Mouse (Mus musculus) limb, embryonic 14.5 days (tissue): ENCODE data around the gene Psap. TPM values are rescaled to one million over a fixed set of nuclear protein-coding genes. Genes with fewer than 3 reads are reported as not detected.

Experiments
- ATAC-seq: fragments of 200-750 bp; cut with Nextera tagmentation; 2 replicates; pipeline ENCODE4 v1.8.0; 2017; ENCODE audit warnings: low read depth, moderate number of reproducible peaks, moderate TSS enrichment; ENCODE audit not compliant: low FRiP score
- DNase-seq: peaks from one replicate; pipeline ENCODE4 v3.0.0-alpha.2; 2015; ENCODE audit warnings: low spot score
- H3K27ac ChIP-seq: fragments of 300-500 bp; sonication (generic); replicated peaks from 2 replicates; pipeline ENCODE4 v1.5.1; 2014; ENCODE audit warnings: low read depth, mild to moderate bottlenecking, low read length, moderate library complexity, mixed read lengths
- H3K27me3 ChIP-seq: fragments of 300-500 bp; sonication (generic); 2 replicates; pipeline ENCODE4 v1.6.1; 2014; ENCODE audit warnings: low read length, mixed read lengths; ENCODE audit not compliant: control insufficient read depth, insufficient read depth
- H3K36me3 ChIP-seq: fragments of 300-500 bp; sonication (generic); 2 replicates; pipeline ENCODE4 v1.6.1; 2014; ENCODE audit warnings: mild to moderate bottlenecking, low read length, moderate library complexity, mixed read lengths; ENCODE audit not compliant: control insufficient read depth, insufficient read depth
- H3K4me1 ChIP-seq: fragments of 300-500 bp; sonication (generic); 2 replicates; pipeline ENCODE4 v1.6.1; 2014; ENCODE audit warnings: antibody characterized with exemption, low read length, mixed read lengths; ENCODE audit not compliant: control insufficient read depth, insufficient read depth
- H3K4me2 ChIP-seq: fragments of 300-500 bp; sonication (generic); replicated peaks from 2 replicates; pipeline ENCODE4 v1.6.1; 2014; ENCODE audit warnings: low read depth, mild to moderate bottlenecking, low read length, moderate library complexity; ENCODE audit not compliant: severe bottlenecking
- H3K4me3 ChIP-seq: fragments of 300-500 bp; sonication (generic); replicated peaks from 2 replicates; pipeline ENCODE4 v1.5.1; 2014; ENCODE audit warnings: low read length
- H3K9ac ChIP-seq: fragments of 300-500 bp; sonication (generic); 2 replicates; pipeline ENCODE4 v1.6.1; 2014; ENCODE audit warnings: mild to moderate bottlenecking, low read depth, low read length, moderate library complexity; ENCODE audit not compliant: severe bottlenecking
- H3K9me3 ChIP-seq: fragments of 300-500 bp; sonication (generic); 2 replicates; pipeline ENCODE4 v1.6.1; 2016; ENCODE audit warnings: low read length; ENCODE audit not compliant: control insufficient read depth
- POLR2A ChIP-seq: fragments of 200-500 bp; IDR thresholded peaks from 2 replicates; pipeline ENCODE4 v1.8.0; 2012; ENCODE audit warnings: inconsistent platforms, mild to moderate bottlenecking, moderate library complexity, borderline replicate concordance; ENCODE audit not compliant: insufficient read depth, insufficient read length; ENCODE audit errors: extremely low read depth
- WGBS: fragments of 180-500 bp; shearing (Covaris S2); extraction: QIAGEN DNeasy Blood & Tissue Kit; methylation state at CpG from one replicate; pipeline ENCODE4 v1.1.7; 2014; 5-methylcytosine and 5-hydroxymethylcytosine counted together
- polyA plus RNA-seq, 2 experiments: library from polyadenylated mRNA; depleted of rRNA in 1 of 2; stranded (reverse) in 1 of 2; unstranded in 1 of 2; fragments of >200 nt; fragmentation: Nextera tagmentation in 1 of 2; extraction: Ambion mirVana in 1 of 2; gene quantifications; 2 replicates each; pipeline versions ENCODE4 v1.2.1 to v1.2.3; 2012 to 2014

Gene Psap
- polyA plus RNA-seq, 2 experiments = 121 to 648 TPM

DNA sequence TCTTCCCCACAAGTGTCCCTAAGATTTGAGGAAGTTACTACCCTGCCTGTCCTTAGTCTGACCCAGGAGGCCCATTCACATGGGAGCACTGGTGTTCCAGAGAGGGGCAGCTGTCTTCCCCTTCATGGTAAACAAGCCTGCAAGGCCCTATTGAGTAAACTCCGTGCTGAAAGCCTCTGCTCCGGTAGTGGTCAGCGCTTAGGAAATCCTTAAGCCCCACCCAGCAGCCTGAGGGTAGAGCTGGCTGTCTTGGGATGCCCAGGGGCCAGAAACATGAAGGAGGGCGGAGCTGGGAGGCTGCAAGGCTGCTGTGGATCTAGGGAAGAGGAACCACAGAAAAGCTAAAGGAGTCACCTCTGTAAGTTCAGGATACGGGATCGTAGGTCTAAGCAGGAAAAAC is 71.6 kb downstream of the Psap start:
- Histone ChIP-seq H3K4me2 (no peak overlapping the region; the same call in 1 of the 2 replicates), H3K4me1 (peaks cover 39% of the 10 kb centered on the region), H3K27me3 (no peaks in the 10 kb centered on the region), H3K9me3 (no peaks in the 10 kb centered on the region), H3K9ac (no peak overlapping the region), H3K36me3 (no peaks in the 10 kb centered on the region), H3K4me3 (no peak overlapping the region), H3K27ac (no peak overlapping the region)
- DNase-seq = no peak
- no peak for ATAC-seq
- TF ChIP-seq POLR2A = no peak
- WGBS = 39% methylated on average over 6 of the region's 6 CpGs

DNA sequence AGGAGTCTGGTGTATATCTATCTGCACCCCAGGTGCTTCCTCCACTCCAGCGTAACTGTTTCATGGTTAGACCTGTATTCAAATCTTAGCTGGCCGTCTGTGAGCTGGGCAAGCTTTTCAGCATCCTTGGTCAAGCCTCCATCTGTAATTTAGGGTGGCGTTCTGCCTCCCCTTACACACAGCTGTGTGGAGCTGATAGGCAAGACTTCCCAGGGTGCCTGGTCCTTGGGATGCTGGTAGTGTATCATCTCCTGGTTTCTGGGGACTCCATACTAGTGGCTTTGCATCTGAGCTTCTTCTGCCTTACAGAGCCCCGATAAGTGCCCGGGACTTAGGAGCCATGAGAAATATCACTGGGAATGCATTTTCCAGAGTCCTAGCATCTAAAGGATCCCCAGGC is 72.2 kb downstream of the Psap start:
- Histone ChIP-seq H3K4me2 (no peak overlapping the region), H3K9me3 (no peaks in the 10 kb centered on the region), H3K36me3 (no peaks in the 10 kb centered on the region), H3K9ac (no peak overlapping the region), H3K4me3 (no peak overlapping the region), H3K27ac (no peak overlapping the region), H3K4me1 (peaks cover 39% of the 10 kb centered on the region), H3K27me3 (no peaks in the 10 kb centered on the region)
- ATAC-seq (no peak), DNase-seq (no peak)
- 81% methylated on average over 5 of the region's 5 CpGs for WGBS
- no peak for TF ChIP-seq POLR2A

DNA sequence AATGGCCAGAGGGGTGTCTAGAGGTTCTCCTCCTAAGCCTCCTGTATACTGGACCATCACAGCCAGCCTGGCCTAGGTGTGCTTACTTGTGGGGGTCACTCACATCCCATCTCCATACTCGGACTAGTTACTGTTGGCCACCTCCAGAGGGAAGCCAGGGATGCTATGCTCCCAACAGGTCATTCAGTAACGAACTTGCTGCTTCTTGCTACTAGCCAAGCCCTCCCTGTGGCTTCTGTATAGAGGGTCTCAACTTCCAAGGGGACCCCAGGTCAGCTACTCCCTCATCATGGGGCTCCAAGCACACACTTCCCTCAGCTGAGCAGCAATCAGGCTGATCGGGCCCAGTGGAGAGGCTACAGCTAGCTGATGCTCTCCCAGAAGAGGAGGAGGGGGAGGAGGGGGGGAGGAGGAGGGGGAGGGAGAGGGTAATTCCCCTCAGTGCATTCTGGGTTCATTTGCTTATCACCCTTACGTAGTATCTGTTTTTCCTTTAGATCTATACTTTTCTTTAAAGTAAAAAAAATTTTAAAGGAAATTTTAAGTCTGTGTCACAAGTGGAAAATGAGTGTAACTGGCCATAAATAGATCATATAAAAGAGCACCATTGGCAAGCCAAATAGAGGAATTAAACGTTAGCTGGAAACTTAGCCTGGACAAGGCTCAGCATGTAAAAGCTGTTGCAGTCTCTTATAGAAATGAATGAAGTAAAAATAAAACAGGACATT is 72.8 kb downstream of the Psap start:
- Histone ChIP-seq H3K36me3 (no peaks in the 10 kb centered on the region), H3K4me1 (peaks cover 39% of the 10 kb centered on the region), H3K4me2 (peak overlapping the region; percentile 32), H3K27ac (peak overlapping the region; percentile 82; the same call in 1 of the 2 replicates), H3K9me3 (no peaks in the 10 kb centered on the region), H3K27me3 (no peaks in the 10 kb centered on the region), H3K9ac (no peak overlapping the region), H3K4me3 (no peak overlapping the region)
- DNase-seq (no peak), ATAC-seq (no peak)
- no peak for TF ChIP-seq POLR2A
- WGBS = 38% methylated on average over 5 of the region's 5 CpGs

DNA sequence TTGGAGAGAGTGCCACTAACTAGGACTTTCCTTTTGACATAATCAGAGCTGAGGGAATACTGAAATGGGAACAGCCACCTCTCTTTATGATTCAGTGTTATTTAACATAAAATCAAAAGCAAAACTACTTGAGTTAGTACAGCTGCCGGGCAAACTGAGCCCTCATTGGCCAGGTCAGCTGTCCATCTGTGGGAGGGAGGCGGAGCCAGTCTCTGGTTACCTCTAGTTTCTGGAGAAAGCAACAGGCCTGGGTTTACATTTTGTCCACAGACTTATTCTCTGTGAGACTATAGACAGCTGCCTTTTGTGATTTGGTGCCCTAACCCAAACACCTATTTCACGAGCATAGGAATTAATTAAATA is 73.4 kb downstream of the Psap start:
- Histone ChIP-seq H3K4me1 (peaks cover 39% of the 10 kb centered on the region), H3K27ac (peak overlapping the region; percentile 82), H3K9ac (no peak overlapping the region), H3K9me3 (no peaks in the 10 kb centered on the region), H3K36me3 (no peaks in the 10 kb centered on the region), H3K27me3 (no peaks in the 10 kb centered on the region), H3K4me3 (no peak overlapping the region), H3K4me2 (peak overlapping the region; percentile 32)
- WGBS = 24% methylated on average over 3 of the region's 3 CpGs
- TF ChIP-seq POLR2A = no peak
- peak; percentile 95 for DNase-seq
- peak; percentile 74 for ATAC-seq

DNA sequence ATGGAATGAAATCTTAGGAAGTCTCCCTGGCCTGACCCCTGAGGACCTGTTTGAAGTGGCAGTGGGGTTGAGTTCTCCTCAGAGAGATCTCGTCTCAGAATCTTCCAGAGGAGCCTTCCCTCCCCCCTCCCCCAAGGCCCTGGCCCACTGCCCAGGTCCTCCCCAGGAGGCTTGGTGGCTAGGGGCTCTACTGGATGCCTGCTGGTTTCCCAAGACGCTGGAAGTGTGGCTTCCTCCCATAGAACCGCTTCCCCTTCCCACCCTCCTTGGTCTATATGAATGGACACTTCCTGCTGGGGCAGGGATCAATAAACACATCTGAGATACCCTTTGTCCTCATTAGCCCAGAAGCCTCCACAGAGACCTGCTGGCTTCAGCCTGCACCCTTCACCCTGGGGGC is 73.8 kb downstream of the Psap start:
- peak overlapping the region; percentile 82 for H3K27ac ChIP-seq
- H3K4me3 ChIP-seq = no peak overlapping the region
- peaks cover 38% of the 10 kb centered on the region for H3K4me1 ChIP-seq
- H3K9me3 ChIP-seq = no peaks in the 10 kb centered on the region
- DNase-seq (no peak), ATAC-seq (0 out of 2 replicates have a peak, but pooled peaks have one; percentile 2)
- H3K27me3 ChIP-seq = no peaks in the 10 kb centered on the region
- no peak overlapping the region for H3K4me2 ChIP-seq
- no peaks in the 10 kb centered on the region for H3K36me3 ChIP-seq
- TF ChIP-seq POLR2A = no peak
- 22% methylated on average over 3 of the region's 3 CpGs for WGBS
- no peak overlapping the region for H3K9ac ChIP-seq
